Mouse (Mus musculus): Measurements from ENCODE around the gene St6galnac5. TPM values are rescaled to one million over a fixed set of nuclear protein-coding genes. Genes with fewer than 3 reads are reported as not detected.

The St6galnac5 gene
- total and polyA plus RNA-seq, 3 experiments: 0.04 TPM; not detected in 2

- Histone ChIP-seq H3K27ac (ENCODE audit: insufficient read depth, low read depth) (no peak overlapping the region), H3K9ac (ENCODE audit: insufficient read depth, low read depth) (no peak overlapping the region), H3K4me3 (replicated peaks in 1 of 3; ENCODE audit: low read depth in 2 of 3, low read length in 2 of 3, poor library complexity in 1 of 3) (no peak overlapping the region), H3K36me3 (replicated peaks in 1 of 2; ENCODE audit: control insufficient read depth in 1 of 2, insufficient read depth in 1 of 2, low read length in 1 of 2) (no peaks in the 10 kb centered on the region), H3K79me2 (replicated peaks; ENCODE audit: control insufficient read depth, extremely low read depth, insufficient read depth, poor library complexity, severe bottlenecking) (no peaks in the 10 kb centered on the region), H3K4me1 (ENCODE audit: control insufficient read depth in 1 of 2, insufficient read depth in 2 of 2) (peaks cover 0 to 15% of the 10 kb centered on the region in 2 experiments; a peak in 2 of 4 replicates), H3K4me2 (ENCODE audit: insufficient read depth, low read depth, poor library complexity, severe bottlenecking) (no peak overlapping the region), H3K27me3 (replicated peaks) (no peaks in the 10 kb centered on the region), H3K9me3 (replicated peaks; ENCODE audit: low read length) (no peaks in the 10 kb centered on the region)
- no peak for TF ChIP-seq BHLHE40 (IDR thresholded peaks at IDR 0.05; ENCODE audit: low read depth, low read length)
- dilution Hi-C loops (cut with MboI; ENCODE audit: extremely low pct_ligation_motif_present, extremely low pct_unique_long_range_greater_than_20kb, low sequenced_read_pairs) (no loop called here), in situ Hi-C loops (cut with MboI; ENCODE audit: low pct_ligation_motif_present, low pct_unique_long_range_greater_than_20kb, low sequenced_read_pairs) (no loop called here)
- DNase-seq (ENCODE audit: extremely low read depth): no peak
Observed at GRCm38 (mm10) chr3:152872054-152872453, 110.0 kb downstream of the St6galnac5 start.

GRCm38 (mm10) chr3:152867654-152868525 is 114.2 kb downstream of the St6galnac5 start:
- Histone ChIP-seq H3K9ac (ENCODE audit: insufficient read depth, low read depth) (no peak overlapping the region), H3K79me2 (replicated peaks; ENCODE audit: control insufficient read depth, extremely low read depth, insufficient read depth, poor library complexity, severe bottlenecking) (no peaks in the 10 kb centered on the region), H3K4me2 (ENCODE audit: insufficient read depth, low read depth, poor library complexity, severe bottlenecking) (no peak overlapping the region), H3K4me3 (replicated peaks in 1 of 3; ENCODE audit: low read depth in 2 of 3, low read length in 2 of 3, poor library complexity in 1 of 3) (no peak overlapping the region), H3K27me3 (replicated peaks) (no peaks in the 10 kb centered on the region), H3K9me3 (replicated peaks; ENCODE audit: low read length) (no peaks in the 10 kb centered on the region), H3K27ac (ENCODE audit: insufficient read depth, low read depth) (no peak overlapping the region), H3K4me1 (ENCODE audit: control insufficient read depth in 1 of 2, insufficient read depth in 2 of 2) (0 out of 4 replicates have a peak, but pooled peaks cover 0 to 3% of the 10 kb centered on the region in 2 experiments), H3K36me3 (replicated peaks in 1 of 2; ENCODE audit: control insufficient read depth in 1 of 2, insufficient read depth in 1 of 2, low read length in 1 of 2) (no peaks in the 10 kb centered on the region)
- dilution Hi-C loops (cut with MboI; ENCODE audit: extremely low pct_ligation_motif_present, extremely low pct_unique_long_range_greater_than_20kb, low sequenced_read_pairs) (no loop called here), in situ Hi-C loops (cut with MboI; ENCODE audit: low pct_ligation_motif_present, low pct_unique_long_range_greater_than_20kb, low sequenced_read_pairs) (no loop called here)
- no peak for TF ChIP-seq SMC3 (IDR thresholded peaks at IDR 0.05; ENCODE audit: low read depth, low read length)
- TF ChIP-seq USF2 (conservative IDR thresholded peaks at IDR 0.05; ENCODE audit: low read depth, low read length): no peak
- no peak for TF ChIP-seq MYC (IDR thresholded peaks at IDR 0.05; ENCODE audit: low read depth, low read length)
- TF ChIP-seq UBTF (IDR thresholded peaks at IDR 0.05; ENCODE audit: low read depth, low read length): no peak
- TF ChIP-seq MAFK (IDR thresholded peaks at IDR 0.05; ENCODE audit: insufficient replicate concordance, low read length): no peak
- TF ChIP-seq BHLHE40 (IDR thresholded peaks at IDR 0.05; ENCODE audit: low read depth, low read length): no peak
- TF ChIP-seq MXI1 (IDR thresholded peaks at IDR 0.05; ENCODE audit: low read depth, low read length): no peak
- no peak for TF ChIP-seq NELFE (IDR thresholded peaks at IDR 0.05; ENCODE audit: low read depth, low read length)
- no peak for DNase-seq (ENCODE audit: extremely low read depth)

- dilution Hi-C loops (cut with MboI; ENCODE audit: extremely low pct_ligation_motif_present, extremely low pct_unique_long_range_greater_than_20kb, low sequenced_read_pairs) (no loop called here), in situ Hi-C loops (cut with MboI; ENCODE audit: low pct_ligation_motif_present, low pct_unique_long_range_greater_than_20kb, low sequenced_read_pairs) (no loop called here)
- TF ChIP-seq PAX5 (IDR thresholded peaks at IDR 0.05; ENCODE audit: low read length) (no peak), ZC3H11A (IDR thresholded peaks at IDR 0.05; ENCODE audit: low read depth, low read length) (no peak), HCFC1 (IDR thresholded peaks at IDR 0.05; ENCODE audit: low read depth, low read length) (no peak), KAT2A (IDR thresholded peaks at IDR 0.05; ENCODE audit: insufficient replicate concordance, low read length) (no peak), NRF1 (IDR thresholded peaks at IDR 0.05; ENCODE audit: low read depth, low read length) (no peak), ZNF384 (IDR thresholded peaks at IDR 0.05; ENCODE audit: low read depth, low read length) (no peak), USF1 (IDR thresholded peaks at IDR 0.05; ENCODE audit: low read depth, low read length) (no peak), MAX (IDR thresholded peaks at IDR 0.05; ENCODE audit: low read length) (no peak), SMC3 (IDR thresholded peaks at IDR 0.05; ENCODE audit: low read depth, low read length) (no peak), POLR2AphosphoS2 (IDR thresholded peaks at IDR 0.05; ENCODE audit: low read depth, low read length) (no peak), MAZ (IDR thresholded peaks at IDR 0.05; ENCODE audit: low read depth, low read length) (no peak), ELF1 (IDR thresholded peaks at IDR 0.05; ENCODE audit: low read depth, low read length) (no peak), UBTF (IDR thresholded peaks at IDR 0.05; ENCODE audit: low read depth, low read length) (no peak), GABPA (IDR thresholded peaks at IDR 0.05; ENCODE audit: insufficient replicate concordance, low read depth, low read length) (no peak), IRF4 (IDR thresholded peaks at IDR 0.05; ENCODE audit: low read depth, low read length) (no peak)
Observed at GRCm38 (mm10) chr3:152866035-152866965, 115.7 kb downstream of the St6galnac5 start.

More at GRCm38 (mm10) chr3:152866035-152866965, 115.7 kb downstream of the St6galnac5 start:
- Histone ChIP-seq H3K36me3 (replicated peaks in 1 of 2; ENCODE audit: control insufficient read depth in 1 of 2, insufficient read depth in 1 of 2, low read length in 1 of 2) (no peaks in the 10 kb centered on the region), H3K27ac (ENCODE audit: insufficient read depth, low read depth) (no peak overlapping the region), H3K27me3 (replicated peaks) (no peaks in the 10 kb centered on the region), H3K79me2 (replicated peaks; ENCODE audit: control insufficient read depth, extremely low read depth, insufficient read depth, poor library complexity, severe bottlenecking) (no peaks in the 10 kb centered on the region), H3K4me1 (ENCODE audit: control insufficient read depth in 1 of 2, insufficient read depth in 2 of 2) (0 out of 4 replicates have a peak, but pooled peaks cover 0 to 3% of the 10 kb centered on the region in 2 experiments), H3K4me3 (replicated peaks in 1 of 3; ENCODE audit: low read depth in 2 of 3, low read length in 2 of 3, poor library complexity in 1 of 3) (no peak overlapping the region), H3K9ac (ENCODE audit: insufficient read depth, low read depth) (no peak overlapping the region), H3K4me2 (ENCODE audit: insufficient read depth, low read depth, poor library complexity, severe bottlenecking) (no peak overlapping the region), H3K9me3 (replicated peaks; ENCODE audit: low read length) (no peaks in the 10 kb centered on the region)
- no peak for DNase-seq (ENCODE audit: extremely low read depth)

Measured in CH12.LX (cell line).